Mouse (Mus musculus) limb, embryonic 14.5 days (tissue): ENCODE results near the gene Mapk1ip1. TPM values are rescaled to one million over a fixed set of nuclear protein-coding genes. Genes with fewer than 3 reads are reported as not detected.

Experiments used
- ATAC-seq: fragments of 200-750 bp; cut with Nextera tagmentation; 2 replicates; pipeline ENCODE4 v1.8.0; 2017; ENCODE audit warnings: low read depth, moderate number of reproducible peaks, moderate TSS enrichment; ENCODE audit not compliant: low FRiP score
- DNase-seq: peaks from one replicate; pipeline ENCODE4 v3.0.0-alpha.2; 2015; ENCODE audit warnings: low spot score
- H3K27ac ChIP-seq: fragments of 300-500 bp; sonication (generic); replicated peaks from 2 replicates; pipeline ENCODE4 v1.5.1; 2014; ENCODE audit warnings: low read depth, mild to moderate bottlenecking, low read length, moderate library complexity, mixed read lengths
- H3K27me3 ChIP-seq: fragments of 300-500 bp; sonication (generic); 2 replicates; pipeline ENCODE4 v1.6.1; 2014; ENCODE audit warnings: low read length, mixed read lengths; ENCODE audit not compliant: control insufficient read depth, insufficient read depth
- H3K36me3 ChIP-seq: fragments of 300-500 bp; sonication (generic); 2 replicates; pipeline ENCODE4 v1.6.1; 2014; ENCODE audit warnings: mild to moderate bottlenecking, low read length, moderate library complexity, mixed read lengths; ENCODE audit not compliant: control insufficient read depth, insufficient read depth
- H3K4me1 ChIP-seq: fragments of 300-500 bp; sonication (generic); 2 replicates; pipeline ENCODE4 v1.6.1; 2014; ENCODE audit warnings: antibody characterized with exemption, low read length, mixed read lengths; ENCODE audit not compliant: control insufficient read depth, insufficient read depth
- H3K4me2 ChIP-seq: fragments of 300-500 bp; sonication (generic); replicated peaks from 2 replicates; pipeline ENCODE4 v1.6.1; 2014; ENCODE audit warnings: low read depth, mild to moderate bottlenecking, low read length, moderate library complexity; ENCODE audit not compliant: severe bottlenecking
- H3K4me3 ChIP-seq: fragments of 300-500 bp; sonication (generic); replicated peaks from 2 replicates; pipeline ENCODE4 v1.5.1; 2014; ENCODE audit warnings: low read length
- H3K9ac ChIP-seq: fragments of 300-500 bp; sonication (generic); 2 replicates; pipeline ENCODE4 v1.6.1; 2014; ENCODE audit warnings: mild to moderate bottlenecking, low read depth, low read length, moderate library complexity; ENCODE audit not compliant: severe bottlenecking
- H3K9me3 ChIP-seq: fragments of 300-500 bp; sonication (generic); 2 replicates; pipeline ENCODE4 v1.6.1; 2016; ENCODE audit warnings: low read length; ENCODE audit not compliant: control insufficient read depth
- POLR2A ChIP-seq: fragments of 200-500 bp; IDR thresholded peaks from 2 replicates; pipeline ENCODE4 v1.8.0; 2012; ENCODE audit warnings: inconsistent platforms, mild to moderate bottlenecking, moderate library complexity, borderline replicate concordance; ENCODE audit not compliant: insufficient read depth, insufficient read length; ENCODE audit errors: extremely low read depth
- WGBS: fragments of 180-500 bp; shearing (Covaris S2); extraction: QIAGEN DNeasy Blood & Tissue Kit; methylation state at CpG from one replicate; pipeline ENCODE4 v1.1.7; 2014; 5-methylcytosine and 5-hydroxymethylcytosine counted together
- polyA plus RNA-seq, 2 experiments: library from polyadenylated mRNA; depleted of rRNA in 1 of 2; stranded (reverse) in 1 of 2; unstranded in 1 of 2; fragments of >200 nt; fragmentation: Nextera tagmentation in 1 of 2; extraction: Ambion mirVana in 1 of 2; gene quantifications; 2 replicates each; pipeline versions ENCODE4 v1.2.1 to v1.2.3; 2012 to 2014

The Mapk1ip1 gene
- polyA plus RNA-seq (2012; rRNA removed): 39.4 and 57.2 TPM in 2 replicates
- polyA plus RNA-seq (2014; fragmentation: Nextera tagmentation; extraction: Ambion mirVana): 11.4 and 14.3 TPM in 2 replicates

GRCm38 (mm10) chr7:138845544-138846391, at the start of gene Mapk1ip1, which contains the start of gene Ppp2r2d:
Gene Mapk1ip1, minus strand, starts transcription at chr7:138846273.
Gene Ppp2r2d, plus strand, starts transcription at chr7:138846079.
- TF ChIP-seq POLR2A: peak; percentile 74; the same call in 1 of the 2 replicates
- H3K4me3 ChIP-seq: peak within 1 kb of the TSS; percentile 97
- peak within 1 kb of the TSS; percentile 91 for H3K9ac ChIP-seq
- ATAC-seq: peak; percentile 93
- H3K27ac ChIP-seq: peak within 1 kb of the TSS; percentile 87
- under 1% methylated on average over 36 of the region's 51 CpGs for WGBS
- H3K4me1 ChIP-seq: peaks cover 20% of the 10 kb centered on the region
- H3K9me3 ChIP-seq: no peaks in the 10 kb centered on the region
- H3K27me3 ChIP-seq: no peaks in the 10 kb centered on the region
- peaks cover 11% of the 10 kb centered on the region; the same call in 1 of the 2 replicates for H3K36me3 ChIP-seq
- peak within 1 kb of the TSS; percentile 85 for H3K4me2 ChIP-seq
- peak; percentile 95 for DNase-seq

- no peak for TF ChIP-seq POLR2A
- 0 out of 2 replicates have a peak overlapping the region, but pooled peaks have one; percentile 33 for H3K27ac ChIP-seq
- H3K36me3 ChIP-seq: peaks cover 50% of the 10 kb centered on the region
- 79% methylated on average over 13 of the region's 13 CpGs for WGBS
- no peak overlapping the region for H3K9ac ChIP-seq
- no peaks in the 10 kb centered on the region for H3K27me3 ChIP-seq
- DNase-seq (no peak), ATAC-seq (peak; percentile 50; the same call in 1 of the 2 replicates)
- H3K4me3 ChIP-seq: no peak overlapping the region
- H3K4me2 ChIP-seq: no peak overlapping the region
- no peaks in the 10 kb centered on the region; the same call in 1 of the 2 replicates for H3K4me1 ChIP-seq
- H3K9me3 ChIP-seq: no peaks in the 10 kb centered on the region
These were observed 39.6 kb upstream of the Mapk1ip1 start for GRCm38 (mm10) chr7:138885365-138886289.

- H3K27me3 ChIP-seq: no peaks in the 10 kb centered on the region
- 87% methylated on average over 3 of the region's 3 CpGs for WGBS
- H3K4me3 ChIP-seq: no peak overlapping the region
- H3K36me3 ChIP-seq: peaks cover 68% of the 10 kb centered on the region
- TF ChIP-seq POLR2A: no peak
- no peak overlapping the region for H3K9ac ChIP-seq
- ATAC-seq: no peak
- H3K4me1 ChIP-seq: no peaks in the 10 kb centered on the region; the same call in 1 of the 2 replicates
- DNase-seq: no peak
- H3K4me2 ChIP-seq: no peak overlapping the region
- H3K9me3 ChIP-seq: no peaks in the 10 kb centered on the region
- H3K27ac ChIP-seq: no peak overlapping the region
These were observed 37.7 kb upstream of the Mapk1ip1 start for GRCm38 (mm10) chr7:138883724-138884123.

GRCm38 (mm10) chr7:138875031-138875430, 29.0 kb upstream of the Mapk1ip1 start:
- no peak for TF ChIP-seq POLR2A
- ATAC-seq (no peak), DNase-seq (no peak)
- no peak overlapping the region for H3K4me3 ChIP-seq
- H3K9ac ChIP-seq: no peak overlapping the region
- no peaks in the 10 kb centered on the region for H3K4me1 ChIP-seq
- 88% methylated on average over 3 of the region's 3 CpGs for WGBS
- peaks cover 94% of the 10 kb centered on the region for H3K36me3 ChIP-seq
- no peaks in the 10 kb centered on the region for H3K9me3 ChIP-seq
- H3K4me2 ChIP-seq: no peak overlapping the region
- H3K27me3 ChIP-seq: no peaks in the 10 kb centered on the region
- H3K27ac ChIP-seq: no peak overlapping the region

GRCm38 (mm10) chr7:138872956-138873355, 26.9 kb upstream of the Mapk1ip1 start:
- ATAC-seq (no peak), DNase-seq (no peak)
- H3K4me1 ChIP-seq: no peaks in the 10 kb centered on the region
- H3K4me3 ChIP-seq: no peak overlapping the region
- no peaks in the 10 kb centered on the region for H3K9me3 ChIP-seq
- H3K4me2 ChIP-seq: no peak overlapping the region
- no peaks in the 10 kb centered on the region for H3K27me3 ChIP-seq
- 93% methylated on average over 3 of the region's 3 CpGs for WGBS
- H3K9ac ChIP-seq: no peak overlapping the region
- H3K27ac ChIP-seq: no peak overlapping the region
- H3K36me3 ChIP-seq: peaks cover 85% of the 10 kb centered on the region
- TF ChIP-seq POLR2A: no peak
